Comparison of ENCODE assay signal across 13 mouse cellular contexts in genomic region chr13:103940796-103941195, GRCm38 (mm10).
"Had no signal": no experiment of that assay in that cellular context is flagged by ENCODE, and none has a peak within 500 bp of the region (broad histone marks: within the 10 kb centered on the region; RNA-seq: fewer than 3 reads in every experiment).

No protein-coding gene starts in this region.

- H3K27ac ChIP-seq: hindbrain, postnatal 0 days; limb, embryonic 15.5 days; liver, embryonic 12.5 days; macrophage; midbrain, embryonic 12.5 days; neural tube, embryonic 13.5 days had no signal

- H3K27me3 ChIP-seq: limb, embryonic 15.5 days; liver, embryonic 12.5 days; midbrain, embryonic 12.5 days; neural tube, embryonic 13.5 days had no signal

- H3K36me3 ChIP-seq: limb, embryonic 15.5 days; liver, embryonic 12.5 days; midbrain, embryonic 12.5 days; neural tube, embryonic 13.5 days had no signal

- H3K4me3 ChIP-seq: limb, embryonic 15.5 days; liver, embryonic 12.5 days; midbrain, embryonic 12.5 days; neural tube, embryonic 13.5 days had no signal

- DNase-seq: layer of hippocampus, adult 9-11 months; layer of hippocampus, postnatal 36 days; lung, embryonic 14.5 days; lung, postnatal 10 days; right cerebral cortex, postnatal 25 days; thymus, postnatal 36 days had no signal

- ATAC-seq: hindbrain, postnatal 0 days; liver, embryonic 12.5 days; midbrain, embryonic 16.5 days had no signal

- H3K9ac ChIP-seq: limb, embryonic 15.5 days; liver, embryonic 12.5 days; lung, embryonic 14.5 days; midbrain, embryonic 12.5 days; neural tube, embryonic 13.5 days had no signal

- H3K4me2 ChIP-seq: limb, embryonic 15.5 days; liver, embryonic 12.5 days; lung, embryonic 14.5 days; midbrain, embryonic 12.5 days; neural tube, embryonic 13.5 days had no signal

- H3K4me1 ChIP-seq: limb, embryonic 15.5 days; liver, embryonic 12.5 days; midbrain, embryonic 12.5 days; neural tube, embryonic 13.5 days had no signal

- H3K9me3 ChIP-seq: limb, embryonic 15.5 days; liver, embryonic 12.5 days; neural tube, embryonic 13.5 days had no signal
